Mouse (Mus musculus) ES-E14 (cell line): Measurements from ENCODE around the gene Psmd7. TPM values are rescaled to one million over a fixed set of nuclear protein-coding genes. Genes with fewer than 3 reads are reported as not detected.

ENCODE experiments used
- DNase-seq: peaks from one replicate; pipeline ENCODE4 v3.0.0-alpha.2; 2013; ENCODE audit warnings: low read depth, low spot score
- H3K27ac ChIP-seq: 2 replicates; pipeline ENCODE4 v1.5.1; 2012; ENCODE audit warnings: low read depth, mild to moderate bottlenecking, low read length, moderate library complexity, mixed read lengths; ENCODE audit not compliant: poor library complexity, insufficient read depth, severe bottlenecking
- H3K36me3 ChIP-seq: 2 replicates; pipeline ENCODE4 v1.6.1; 2012; ENCODE audit warnings: mild to moderate bottlenecking, low read length, moderate library complexity, mixed read lengths; ENCODE audit not compliant: control insufficient read depth, poor library complexity, insufficient read depth, severe bottlenecking
- H3K4me1 ChIP-seq, 2 experiments: fragments of 150-350 bp in 1 of 2; sonication (generic) in 1 of 2; 2 replicates each; pipeline ENCODE4 v1.6.1; 2012; ENCODE audit warnings: low read length in 2 of 2, mild to moderate bottlenecking in 1 of 2, mixed read lengths in 1 of 2; ENCODE audit not compliant: control insufficient read depth in 2 of 2, insufficient read depth in 2 of 2, poor library complexity in 1 of 2
- H3K4me3 ChIP-seq, 2 experiments: fragments of 150-350 bp in 1 of 2; sonication (generic) in 1 of 2; 2 replicates each; pipeline ENCODE4 v1.5.1; 2012; ENCODE audit warnings: low read length in 2 of 2, low read depth in 1 of 2, mild to moderate bottlenecking in 1 of 2, mixed read lengths in 1 of 2; ENCODE audit not compliant: insufficient read depth in 1 of 2, poor library complexity in 1 of 2, severe bottlenecking in 1 of 2
- H3K9ac ChIP-seq: 2 replicates; pipeline ENCODE4 v1.6.1; 2012; ENCODE audit warnings: low read depth, mild to moderate bottlenecking, low read length, mixed read lengths; ENCODE audit not compliant: poor library complexity, insufficient read depth, severe bottlenecking
- H3K9me3 ChIP-seq: fragments of 150-350 bp; sonication (generic); 2 replicates; pipeline ENCODE4 v1.6.1; 2012; ENCODE audit warnings: low read depth, mild to moderate bottlenecking, low read length; ENCODE audit not compliant: control insufficient read depth, insufficient read depth
- CHD2 ChIP-seq: IDR thresholded peaks from 2 replicates; pipeline ENCODE4 v1.6.1; 2014; ENCODE audit warnings: mild to moderate bottlenecking, low read depth, low read length, inconsistent platforms
- HCFC1 ChIP-seq: IDR thresholded peaks from 2 replicates; pipeline ENCODE4 v1.6.1; 2012; ENCODE audit warnings: low read length, inconsistent platforms, borderline replicate concordance; ENCODE audit not compliant: insufficient read depth
- MAFK ChIP-seq: IDR thresholded peaks from 2 replicates; pipeline ENCODE4 v1.6.1; 2014; ENCODE audit warnings: mild to moderate bottlenecking, low read depth, low read length, inconsistent platforms; ENCODE audit not compliant: insufficient read depth
- ZC3H11A ChIP-seq: IDR thresholded peaks from 2 replicates; pipeline ENCODE4 v1.6.1; 2012; ENCODE audit warnings: low read depth, mild to moderate bottlenecking, inconsistent platforms, low read length, borderline replicate concordance
- ZNF384 ChIP-seq: IDR thresholded peaks from 2 replicates; pipeline ENCODE4 v1.6.1; 2012; ENCODE audit warnings: low read depth, low read length, inconsistent platforms
- in situ Hi-C, 2 experiments: fragments of 600-800 bp; cut with MboI; formaldehyde crosslinking; loops; one replicate each; pipeline ENCODE4 v1.15.1; 2025; ENCODE audit warnings: low sequenced_read_pairs in 2 of 2, inconsistent platforms in 1 of 2; ENCODE audit not compliant: unreplicated experiment in 2 of 2
- total RNA-seq: library from RNA; depleted of rRNA; stranded (reverse); fragments of 300-350 nt; gene quantifications from 2 replicates; pipeline ENCODE4 v1.2.3, GENCODE M21; 2012

Psmd7 gene
- total RNA-seq, 1 experiment: 150 TPM

DNA sequence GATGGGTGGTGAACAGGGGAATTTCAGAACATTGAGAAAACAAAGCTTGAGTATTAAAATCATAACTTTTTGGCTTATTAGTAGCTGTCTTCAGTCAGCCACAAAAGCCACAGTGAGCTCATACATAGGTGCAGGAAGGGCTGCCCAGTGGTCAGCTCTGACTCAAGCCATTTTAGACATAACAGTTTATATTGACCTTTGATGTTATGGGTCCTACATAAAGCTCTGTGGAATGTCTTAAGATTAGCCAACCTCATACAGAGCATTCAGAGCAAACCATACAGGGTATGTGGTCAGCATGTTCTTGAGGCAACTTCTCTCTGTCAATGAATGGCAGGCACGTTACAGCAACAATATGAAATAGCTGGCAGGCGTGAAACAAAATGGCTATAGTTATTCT, 17.2 kb downstream of the Psmd7 start:
- Histone ChIP-seq H3K9me3 (no peaks in the 10 kb centered on the region), H3K4me1 (no peaks in the 10 kb centered on the region), H3K27ac (no peak overlapping the region), H3K36me3 (no peaks in the 10 kb centered on the region), H3K4me3 (no peak overlapping the region), H3K9ac (no peak overlapping the region)
- in situ Hi-C loops: loop anchor here in 1 of 2 experiments (10.0 kb wide), 1 partner anchor 126 kb away; no protein-coding TSS in a partner anchor
- TF ChIP-seq HCFC1: no peak
- TF ChIP-seq ZNF384: no peak
- TF ChIP-seq MAFK: no peak
- no peak for TF ChIP-seq CHD2
- no peak for TF ChIP-seq ZC3H11A
- no peak for DNase-seq

DNA sequence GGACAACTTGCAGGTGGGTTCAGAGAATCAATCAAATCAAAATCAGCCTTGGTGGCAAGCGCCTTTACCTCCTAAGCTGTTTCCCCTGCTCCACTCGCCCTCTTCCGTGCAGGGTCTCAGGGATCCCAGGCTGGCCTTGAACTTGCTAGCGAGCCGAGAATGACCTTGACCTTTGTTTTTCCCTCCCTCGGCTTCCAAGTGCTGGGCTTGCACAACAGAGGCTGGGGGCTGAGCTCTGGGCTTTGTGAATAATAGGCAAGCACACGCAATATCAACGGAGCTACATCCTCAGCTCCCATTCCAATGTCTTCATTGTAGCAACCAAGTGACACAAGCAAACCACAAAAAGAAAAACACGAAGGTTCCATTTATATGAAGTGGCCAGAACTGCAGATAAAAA, 26.1 kb downstream of the Psmd7 start:
- in situ Hi-C loops: no loop called here
- Histone ChIP-seq H3K9ac (no peak overlapping the region), H3K9me3 (no peaks in the 10 kb centered on the region), H3K27ac (no peak overlapping the region), H3K4me1 (peaks cover 0 to 4% of the 10 kb centered on the region in 2 experiments; a peak in 1 of 4 replicates), H3K4me3 (no peak overlapping the region), H3K36me3 (peaks cover 8% of the 10 kb centered on the region; the same call in 1 of the 2 replicates)
- TF ChIP-seq ZNF384 (no peak), CHD2 (no peak), ZC3H11A (no peak), HCFC1 (no peak), MAFK (no peak)
- DNase-seq: no peak

DNA sequence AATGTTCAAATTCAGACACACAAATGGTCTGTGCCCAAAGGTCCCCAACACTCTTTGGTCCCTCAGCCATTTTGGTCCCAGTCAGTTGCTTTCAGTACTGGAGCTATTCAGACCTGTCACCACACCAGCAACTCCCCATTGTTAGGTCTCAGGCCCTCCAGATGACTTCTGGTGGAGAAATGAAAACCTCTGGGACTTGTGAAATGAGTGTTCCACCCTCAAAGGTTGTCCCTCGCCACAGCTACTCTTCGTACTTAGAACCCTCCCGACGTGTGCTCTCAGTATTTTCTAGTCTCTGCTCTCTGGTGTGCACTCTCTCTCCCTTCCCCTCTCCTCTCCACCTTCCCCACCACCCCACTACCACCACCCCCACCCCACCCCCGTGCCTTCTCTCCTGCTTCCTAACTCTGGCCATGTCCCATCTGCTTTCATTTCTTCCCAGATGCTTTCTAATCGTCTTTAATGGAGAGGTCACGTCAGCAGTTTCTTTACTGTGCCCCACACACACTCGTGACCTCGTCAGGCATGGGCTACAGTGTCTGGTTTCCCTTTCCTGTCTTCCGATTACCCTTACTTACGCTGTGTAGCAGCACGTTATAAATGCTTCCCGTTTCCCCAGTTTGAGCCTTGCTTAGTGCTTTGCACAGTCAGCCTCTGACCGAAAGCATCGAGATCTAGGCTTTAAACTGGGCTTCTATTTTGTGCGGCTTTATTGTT, 27.3 kb downstream of the Psmd7 start:
- no peak for TF ChIP-seq MAFK
- TF ChIP-seq CHD2: no peak
- no peak for TF ChIP-seq HCFC1
- no peak for TF ChIP-seq ZC3H11A
- no peak for TF ChIP-seq ZNF384

DNA sequence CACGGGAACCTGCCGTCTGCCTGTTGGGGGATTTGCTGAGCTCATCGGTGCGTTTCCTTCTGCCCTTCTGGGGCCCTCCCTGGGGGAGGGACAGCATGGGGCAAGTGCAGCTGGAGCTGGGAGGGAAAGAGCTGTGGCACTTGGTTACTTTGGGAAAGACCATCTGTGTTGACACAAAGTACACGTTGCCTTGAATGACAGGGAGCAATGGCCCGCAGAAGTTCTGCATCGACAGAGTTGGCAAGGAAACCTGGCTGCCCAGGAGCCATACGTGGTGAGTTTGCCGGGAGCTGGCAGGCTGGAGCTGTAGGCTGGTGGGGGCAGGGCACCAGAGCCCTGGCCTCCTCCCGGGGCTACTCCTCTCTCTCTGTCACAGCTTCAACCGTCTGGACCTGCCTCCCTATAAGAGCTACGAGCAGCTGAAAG, 31.7 kb downstream of the Psmd7 start:
- no peak overlapping the region for H3K27ac ChIP-seq
- no peak overlapping the region for H3K9ac ChIP-seq
- no peak overlapping the region for H3K4me3 ChIP-seq
- in situ Hi-C loops: no loop called here
- DNase-seq: no peak
- peaks cover 0 to 4% of the 10 kb centered on the region in 2 experiments; a peak in 1 of 4 replicates for H3K4me1 ChIP-seq
- no peak for TF ChIP-seq ZC3H11A
- TF ChIP-seq ZNF384: no peak
- TF ChIP-seq HCFC1: no peak
- no peak for TF ChIP-seq CHD2
- TF ChIP-seq MAFK: no peak
- no peaks in the 10 kb centered on the region for H3K9me3 ChIP-seq
- peaks cover 13% of the 10 kb centered on the region for H3K36me3 ChIP-seq

More for the DNA sequence above, 27.3 kb downstream of the Psmd7 start:
- peaks cover 11% of the 10 kb centered on the region for H3K36me3 ChIP-seq
- no peak overlapping the region for H3K27ac ChIP-seq
- in situ Hi-C loops: no loop called here
- H3K4me1 ChIP-seq: peaks cover 0 to 4% of the 10 kb centered on the region in 2 experiments; a peak in 1 of 4 replicates
- no peak for DNase-seq
- H3K9me3 ChIP-seq: no peaks in the 10 kb centered on the region
- no peak overlapping the region for H3K4me3 ChIP-seq
- H3K9ac ChIP-seq: no peak overlapping the region
